Mouse (Mus musculus) B cell, adult 2 months (primary cell): Measurements from ENCODE around the gene Dlgap1.
A peak's percentile ranks its signal among the peaks of the same experiment; 100 is the strongest.

Source experiments
- DNase-seq, 2 experiments: peaks; one replicate each; pipeline ENCODE4 v3.0.0; 2022

Dlgap1 gene

GRCm38 (mm10) chr17:70470970-70471371 is 502.1 kb downstream of the Dlgap1 start:
- peak in 1 of 2 experiments; percentile 1 for DNase-seq

DNA sequence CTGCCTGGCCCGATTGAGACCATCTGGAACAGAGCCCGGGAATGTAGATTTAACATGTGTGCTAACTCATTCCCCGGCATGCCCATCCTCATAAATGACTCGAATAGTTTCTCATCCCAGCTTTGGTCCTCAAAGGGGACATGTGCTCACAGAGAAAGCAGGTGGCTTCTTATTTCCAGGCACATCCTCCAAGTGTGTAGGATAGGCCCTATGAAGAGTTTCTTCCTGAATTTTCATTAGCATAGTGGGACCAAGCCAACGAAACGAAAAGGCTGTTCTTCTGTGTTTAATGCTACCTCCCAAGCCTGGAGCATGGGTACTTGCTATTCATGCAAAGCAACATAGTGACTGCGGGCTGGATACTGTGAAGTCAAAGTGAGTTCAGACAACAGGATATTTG is 503.3 kb downstream of the Dlgap1 start:
- no peak for DNase-seq

DNA sequence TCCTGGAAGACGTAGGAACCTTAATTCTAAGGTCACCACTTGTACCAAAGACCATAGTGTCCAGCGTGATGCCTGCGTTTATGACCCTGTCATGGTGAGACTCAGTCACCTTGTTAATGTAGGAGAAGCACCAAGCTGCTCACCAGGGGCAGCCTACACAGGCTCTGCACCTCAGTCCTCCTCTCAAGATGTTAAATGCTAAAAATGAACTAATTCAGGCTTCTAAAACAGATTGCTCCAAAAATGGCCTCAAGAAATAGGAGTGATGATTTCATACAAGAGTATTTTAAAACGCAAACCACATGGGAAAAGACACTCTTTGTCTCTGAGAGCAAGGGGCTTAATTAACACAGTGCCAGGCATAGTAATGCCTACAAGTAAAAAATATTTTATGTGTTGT is 505.0 kb downstream of the Dlgap1 start:
- DNase-seq, result no peak

- DNase-seq, result no peak
These were observed 514.8 kb downstream of the Dlgap1 start for GRCm38 (mm10) chr17:70483716-70484115.

GRCm38 (mm10) chr17:70485668-70486067 is 516.8 kb downstream of the Dlgap1 start:
- DNase-seq, result no peak

DNA sequence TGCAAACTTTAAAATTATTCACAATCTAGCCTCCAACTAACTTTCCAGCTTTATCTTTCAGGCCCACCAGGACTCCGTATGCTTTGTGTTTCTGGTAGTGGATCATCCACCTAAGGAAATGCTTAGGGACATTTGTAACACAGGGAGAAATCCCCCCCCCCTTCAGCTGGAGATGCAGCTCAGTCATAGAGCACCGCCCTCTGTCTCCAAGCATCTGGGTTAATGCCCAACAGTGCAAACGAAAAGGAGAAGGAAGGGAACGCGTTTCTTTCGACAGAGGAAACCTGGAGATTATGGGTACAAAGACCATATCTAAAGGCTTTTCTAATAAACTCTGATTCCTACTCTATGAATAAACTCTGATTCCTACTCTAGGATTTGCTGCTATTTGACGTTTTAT is 517.4 kb downstream of the Dlgap1 start:
- no peak for DNase-seq

DNA sequence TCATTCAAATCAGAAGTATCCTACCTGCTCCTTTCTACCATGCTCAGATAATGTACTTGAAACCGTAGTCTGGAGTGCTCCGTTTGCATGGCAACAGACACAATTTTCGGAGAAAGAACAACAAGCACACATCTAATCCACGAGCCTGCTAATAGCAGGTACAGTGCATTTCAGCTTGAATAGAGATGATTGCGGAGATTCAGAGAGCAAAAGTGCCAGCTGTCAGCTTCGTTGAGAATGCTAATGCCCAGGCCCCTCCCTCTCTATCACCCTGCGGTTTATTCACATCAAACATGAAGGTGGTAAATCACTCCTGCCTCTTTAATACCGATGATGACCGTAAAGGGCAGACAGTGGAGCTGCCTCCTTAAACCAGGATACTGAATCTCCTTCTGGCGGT is 518.0 kb downstream of the Dlgap1 start:
- DNase-seq, result no peak

GRCm38 (mm10) chr17:70488784-70489265 is 520.0 kb downstream of the Dlgap1 start:
- no peak for DNase-seq

DNA sequence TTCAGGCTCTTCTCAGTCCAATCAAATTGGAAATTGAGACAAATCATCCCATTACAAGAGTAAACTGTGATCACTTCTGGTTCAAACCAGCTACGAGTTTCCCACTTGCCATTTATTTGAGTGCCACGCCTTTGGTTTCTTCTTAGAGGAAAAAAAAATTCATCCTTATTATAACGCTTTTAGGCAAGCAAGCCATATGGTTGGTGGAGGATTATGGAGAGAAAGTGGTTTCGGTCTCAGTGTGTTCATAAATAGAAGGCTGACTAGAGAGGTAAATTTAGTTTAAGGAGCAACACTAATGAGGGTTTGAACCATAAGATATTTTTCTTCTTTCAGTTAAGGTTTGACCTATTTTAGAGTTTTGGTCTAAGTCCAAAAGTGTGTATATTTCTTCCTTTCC is 522.7 kb downstream of the Dlgap1 start:
- DNase-seq, result no peak

DNA sequence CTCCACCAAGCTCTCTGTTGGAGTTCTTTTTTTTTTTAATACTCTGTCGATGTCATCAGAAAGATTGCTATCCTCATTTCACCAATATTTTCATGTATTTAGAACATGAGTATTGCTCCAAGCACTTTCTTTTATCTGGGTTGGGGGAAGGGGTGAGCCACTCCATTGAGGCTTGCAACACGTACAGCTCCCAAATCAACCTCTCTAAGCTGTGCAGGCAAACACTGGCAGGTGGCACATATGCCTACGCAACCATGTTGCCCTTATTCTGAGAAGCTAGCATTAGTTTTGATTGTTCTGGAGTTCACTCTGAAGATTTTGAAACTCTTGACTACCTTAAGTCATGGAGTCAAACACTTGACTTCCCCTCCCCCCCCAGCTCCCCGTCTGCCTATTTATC is 525.5 kb downstream of the Dlgap1 start:
- no peak for DNase-seq

- no peak for DNase-seq
These were observed 529.4 kb downstream of the Dlgap1 start for GRCm38 (mm10) chr17:70498256-70498655.

DNA sequence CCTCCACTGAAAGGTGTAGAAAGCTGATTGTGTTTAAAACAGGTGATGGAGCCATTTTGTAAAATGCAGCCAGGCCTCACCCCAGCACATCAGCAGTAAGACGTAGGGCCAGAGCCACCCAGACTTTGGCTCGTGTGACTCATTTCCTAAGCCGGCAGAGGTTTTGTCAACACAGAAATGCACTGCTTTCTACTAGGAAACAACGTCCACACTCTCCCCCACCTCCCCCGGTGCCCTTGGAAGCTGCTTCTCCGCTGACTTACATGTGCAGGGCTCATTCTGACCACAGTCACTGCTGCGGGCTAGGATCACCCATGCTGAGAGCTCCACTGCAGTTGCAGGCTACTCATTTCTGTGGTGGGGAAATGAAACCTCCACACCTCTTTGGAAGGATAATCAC is 533.1 kb downstream of the Dlgap1 start:
- no peak for DNase-seq

- DNase-seq, result no peak
These were observed 538.9 kb downstream of the Dlgap1 start for GRCm38 (mm10) chr17:70507759-70508158.

DNA sequence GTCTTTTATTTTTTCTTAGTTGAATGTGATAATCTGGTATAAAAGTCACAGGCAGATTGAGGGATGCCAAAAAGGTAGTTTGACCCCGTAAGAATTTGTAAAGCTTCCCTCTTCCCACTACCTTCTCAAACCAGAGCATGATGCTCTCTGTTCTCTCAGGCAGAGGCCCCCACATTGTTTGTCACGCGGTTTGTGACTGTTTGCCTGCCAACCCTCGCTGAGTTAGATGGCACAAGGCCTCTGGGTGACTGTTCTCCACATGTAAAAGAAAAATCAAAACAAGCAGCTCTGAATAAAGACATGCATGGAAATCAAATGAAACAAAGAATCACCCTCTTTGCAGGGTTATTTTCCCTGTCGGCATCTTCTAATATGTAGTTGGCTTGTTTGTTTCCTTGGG is 541.6 kb downstream of the Dlgap1 start:
- DNase-seq, result no peak

DNA sequence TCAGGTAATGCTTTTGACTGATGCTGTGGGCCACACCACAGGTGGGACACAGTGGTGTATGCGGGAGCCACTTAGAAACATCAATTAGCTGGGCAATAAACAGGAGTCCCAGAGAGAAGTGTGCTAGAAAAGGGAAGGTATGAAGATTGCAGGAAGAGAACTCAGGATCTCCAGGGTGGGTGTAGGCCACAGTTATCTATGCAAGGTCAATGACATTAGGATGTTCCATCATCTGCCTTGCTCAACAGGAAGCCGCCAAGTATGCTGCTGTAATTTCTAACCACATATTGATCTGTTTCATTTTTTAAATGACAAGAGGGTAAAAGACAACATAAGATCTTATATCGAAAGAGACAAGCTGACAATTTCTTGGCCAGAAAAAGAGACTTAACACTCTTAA is 542.5 kb downstream of the Dlgap1 start:
- DNase-seq, result no peak

DNA sequence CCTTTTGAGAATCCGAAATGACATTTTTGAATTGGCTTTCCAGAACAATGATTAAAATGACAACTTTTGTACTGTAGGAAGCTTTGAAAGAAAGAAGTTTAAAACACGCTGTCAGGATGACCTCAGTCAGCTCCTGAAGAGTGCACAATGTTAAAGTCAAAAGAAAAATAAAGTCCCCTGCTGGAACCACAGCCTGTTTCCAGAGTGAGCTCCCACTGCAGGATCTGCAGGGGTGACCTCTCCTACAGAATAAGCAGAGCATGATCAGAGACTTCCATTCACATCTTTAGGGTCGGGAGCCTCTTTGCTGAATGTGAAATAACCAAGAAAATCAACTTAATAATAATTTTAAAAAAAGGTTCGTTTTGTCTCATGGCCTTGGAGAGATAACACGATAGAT is 544.9 kb downstream of the Dlgap1 start:
- no peak for DNase-seq

GRCm38 (mm10) chr17:70516506-70516905 is 547.6 kb downstream of the Dlgap1 start:
- DNase-seq, result no peak

- no peak for DNase-seq
These were observed 548.5 kb downstream of the Dlgap1 start for GRCm38 (mm10) chr17:70517333-70517732.

DNA sequence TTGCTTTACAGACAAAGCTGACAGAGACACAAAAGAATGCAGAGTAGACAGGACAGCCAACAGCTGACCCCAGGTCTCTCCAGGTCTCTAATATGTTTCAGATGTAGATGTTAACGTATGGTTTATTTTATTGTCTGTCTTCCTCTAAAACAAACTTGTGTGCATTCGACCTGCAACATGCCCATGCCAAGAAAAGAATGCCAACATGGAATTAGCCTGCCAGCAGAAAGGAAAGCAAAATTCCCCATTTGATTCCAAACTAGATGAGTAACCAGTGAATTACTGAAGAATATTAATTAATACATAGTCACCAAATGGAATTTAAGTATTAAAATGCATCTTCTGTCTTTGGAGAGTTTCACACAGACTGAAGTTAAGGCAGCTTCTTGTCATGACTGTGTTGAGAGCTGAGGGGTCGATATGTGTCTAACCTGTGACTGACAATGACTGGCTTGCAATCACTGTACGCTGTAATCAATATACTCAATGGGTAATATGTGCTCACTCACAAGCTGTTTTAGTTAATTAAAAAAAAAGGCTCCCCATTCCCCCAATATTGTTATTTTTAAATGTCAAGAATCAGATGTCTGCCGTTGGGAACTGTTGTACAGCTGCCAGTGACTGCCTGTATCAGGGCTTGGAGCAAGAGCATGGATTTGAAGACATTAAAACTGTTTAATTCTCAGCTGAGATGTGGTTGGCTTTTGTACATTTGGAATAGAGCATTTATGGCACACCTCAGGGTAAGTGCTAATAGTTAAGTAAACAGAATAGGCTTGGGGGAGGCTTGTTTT is 552.4 kb downstream of the Dlgap1 start:
- DNase-seq, result no peak

- DNase-seq, result no peak
These were observed 553.1 kb downstream of the Dlgap1 start for GRCm38 (mm10) chr17:70521971-70522370.

GRCm38 (mm10) chr17:70525990-70526389 is 557.1 kb downstream of the Dlgap1 start:
- peak in 1 of 2 experiments; percentile 1 for DNase-seq

- DNase-seq, result peak in 1 of 2 experiments; percentile 3
These were observed 558.2 kb downstream of the Dlgap1 start for GRCm38 (mm10) chr17:70527101-70527500.

- no peak for DNase-seq
These were observed 559.6 kb downstream of the Dlgap1 start for GRCm38 (mm10) chr17:70528196-70529187.

DNA sequence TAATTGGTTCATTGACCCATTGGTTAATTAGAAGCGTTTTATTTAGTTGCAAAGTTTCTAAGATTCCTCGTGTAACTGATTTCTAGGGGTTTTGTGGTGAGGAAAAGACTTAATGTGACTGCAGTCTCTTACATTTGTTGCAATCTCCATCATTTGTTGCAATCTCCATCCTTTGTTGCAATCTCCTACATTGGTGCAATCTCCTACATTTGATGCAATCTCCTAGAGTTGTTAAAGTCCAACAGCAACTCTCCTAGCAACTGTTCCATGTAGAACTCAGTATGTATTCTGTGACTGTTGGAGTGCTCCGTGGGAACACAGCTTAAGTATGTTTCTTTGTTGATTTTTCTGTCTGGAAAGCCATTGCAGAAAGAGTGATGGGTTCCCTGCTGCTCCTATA is 565.4 kb downstream of the Dlgap1 start:
- DNase-seq, result no peak
